Mouse (Mus musculus): ENCODE results near the gene Cfap221. TPM values are rescaled to one million over a fixed set of nuclear protein-coding genes. Genes with fewer than 3 reads are reported as not detected.
A peak's percentile ranks its signal among the peaks of the same experiment; 100 is the strongest.

Gene Cfap221
- polyA plus RNA-seq, 1 experiment = not detected

GRCm38 (mm10) chr1:120032804-120033468 lies 35.9 kb upstream of the Cfap221 start:
- H3K27ac ChIP-seq (ENCODE audit: control insufficient read depth, insufficient read depth, low read depth, low read length, poor library complexity) = no peak overlapping the region
- H3K4me3 ChIP-seq (replicated peaks; ENCODE audit: control insufficient read depth, low read depth, low read length) = no peak overlapping the region
- 34% methylated on average over 10 of the region's 10 CpGs for WGBS
- no peak for TF ChIP-seq POLR2A (IDR thresholded peaks at IDR 0.05; ENCODE audit: borderline replicate concordance, control insufficient read depth, low read depth, low read length)
- peak; percentile 90 for TF ChIP-seq CTCF (IDR thresholded peaks at IDR 0.05; ENCODE audit: control insufficient read depth, insufficient read depth, low read length)
- no peaks in the 10 kb centered on the region for H3K4me1 ChIP-seq (ENCODE audit: control insufficient read depth, insufficient read depth, low read length)

DNA sequence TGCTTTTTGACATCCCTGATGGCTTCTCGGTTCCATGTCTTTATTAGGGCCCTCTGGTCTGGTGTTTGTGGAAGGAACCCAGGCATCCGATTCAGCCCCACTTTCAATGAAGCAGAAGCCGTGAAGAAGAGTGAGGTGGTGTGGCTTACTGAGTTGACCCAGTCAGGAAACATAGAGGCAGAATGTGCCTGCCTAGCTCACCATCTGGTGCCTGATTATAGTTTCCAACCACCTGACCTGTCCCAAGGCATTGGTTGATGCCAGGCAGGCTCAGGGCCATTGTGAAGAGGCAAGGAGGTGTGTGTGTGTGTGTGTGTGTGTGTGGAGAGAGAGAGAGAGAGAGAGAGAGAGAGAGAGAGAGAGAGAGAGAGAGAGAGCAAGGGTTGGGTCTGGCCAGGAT lies 33.4 kb upstream of the Cfap221 start:
- H3K4me3 ChIP-seq (replicated peaks; ENCODE audit: control insufficient read depth, low read depth, low read length) = no peak overlapping the region
- no peak overlapping the region for H3K27ac ChIP-seq (ENCODE audit: control insufficient read depth, insufficient read depth, low read depth, low read length, poor library complexity)
- WGBS = 75% methylated on average over 3 of the region's 3 CpGs
- TF ChIP-seq POLR2A (IDR thresholded peaks at IDR 0.05; ENCODE audit: borderline replicate concordance, control insufficient read depth, low read depth, low read length) = no peak
- TF ChIP-seq CTCF (IDR thresholded peaks at IDR 0.05; ENCODE audit: control insufficient read depth, insufficient read depth, low read length) = no peak
- H3K4me1 ChIP-seq (ENCODE audit: control insufficient read depth, insufficient read depth, low read length) = no peaks in the 10 kb centered on the region

GRCm38 (mm10) chr1:120027693-120028092 lies 30.7 kb upstream of the Cfap221 start:
- 22% methylated on average over 4 of the region's 4 CpGs for WGBS
- TF ChIP-seq POLR2A (IDR thresholded peaks at IDR 0.05; ENCODE audit: borderline replicate concordance, control insufficient read depth, low read depth, low read length) (no peak), CTCF (IDR thresholded peaks at IDR 0.05; ENCODE audit: control insufficient read depth, insufficient read depth, low read length) (no peak)
- Histone ChIP-seq H3K4me3 (replicated peaks; ENCODE audit: control insufficient read depth, low read depth, low read length) (no peak overlapping the region), H3K4me1 (ENCODE audit: control insufficient read depth, insufficient read depth, low read length) (no peaks in the 10 kb centered on the region), H3K27ac (ENCODE audit: control insufficient read depth, insufficient read depth, low read depth, low read length, poor library complexity) (no peak overlapping the region)

GRCm38 (mm10) chr1:120025050-120025439 lies 28.0 kb upstream of the Cfap221 start:
- Histone ChIP-seq H3K4me1 (ENCODE audit: control insufficient read depth, insufficient read depth, low read length) (no peaks in the 10 kb centered on the region), H3K27ac (ENCODE audit: control insufficient read depth, insufficient read depth, low read depth, low read length, poor library complexity) (no peak overlapping the region), H3K4me3 (replicated peaks; ENCODE audit: control insufficient read depth, low read depth, low read length) (no peak overlapping the region)
- no peak for TF ChIP-seq POLR2A (IDR thresholded peaks at IDR 0.05; ENCODE audit: borderline replicate concordance, control insufficient read depth, low read depth, low read length)
- no peak for TF ChIP-seq CTCF (IDR thresholded peaks at IDR 0.05; ENCODE audit: control insufficient read depth, insufficient read depth, low read length)
- WGBS = 21% methylated on average over 2 of the region's 2 CpGs

GRCm38 (mm10) chr1:120024331-120025049 lies 27.5 kb upstream of the Cfap221 start:
- Histone ChIP-seq H3K27ac (ENCODE audit: control insufficient read depth, insufficient read depth, low read depth, low read length, poor library complexity) (no peak overlapping the region), H3K4me1 (ENCODE audit: control insufficient read depth, insufficient read depth, low read length) (no peaks in the 10 kb centered on the region), H3K4me3 (replicated peaks; ENCODE audit: control insufficient read depth, low read depth, low read length) (no peak overlapping the region)
- WGBS = 82% methylated on average over 10 of the region's 10 CpGs
- TF ChIP-seq POLR2A (IDR thresholded peaks at IDR 0.05; ENCODE audit: borderline replicate concordance, control insufficient read depth, low read depth, low read length) = no peak
- TF ChIP-seq CTCF (IDR thresholded peaks at IDR 0.05; ENCODE audit: control insufficient read depth, insufficient read depth, low read length) = no peak

DNA sequence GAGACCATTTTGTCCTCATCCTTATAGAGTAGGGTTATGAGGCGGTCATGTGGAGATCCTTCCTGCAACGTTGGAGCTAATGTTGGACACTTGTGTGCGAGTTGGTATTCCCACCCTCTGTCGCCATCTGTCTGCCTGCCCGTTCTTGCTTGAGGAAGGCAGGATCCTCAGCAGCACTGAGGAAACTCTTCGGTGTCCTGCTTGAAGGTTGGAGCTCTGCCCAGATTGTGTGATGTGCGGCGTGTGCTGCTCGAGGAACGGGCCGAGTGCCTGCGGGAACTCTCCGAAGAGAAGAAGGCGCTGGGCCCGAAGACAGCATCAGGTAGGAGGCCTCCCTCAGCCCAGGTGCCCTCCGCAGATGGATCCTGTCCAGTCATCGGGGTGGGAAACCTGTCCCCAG lies 24.9 kb upstream of the Cfap221 start:
- no peaks in the 10 kb centered on the region; the same call in 1 of the 2 replicates for H3K4me1 ChIP-seq (ENCODE audit: control insufficient read depth, insufficient read depth, low read length)
- H3K27ac ChIP-seq (ENCODE audit: control insufficient read depth, insufficient read depth, low read depth, low read length, poor library complexity) = no peak overlapping the region
- H3K4me3 ChIP-seq (replicated peaks; ENCODE audit: control insufficient read depth, low read depth, low read length) = no peak overlapping the region
- WGBS = 80% methylated on average over 17 of the region's 17 CpGs
- TF ChIP-seq POLR2A (IDR thresholded peaks at IDR 0.05; ENCODE audit: borderline replicate concordance, control insufficient read depth, low read depth, low read length) (no peak), CTCF (IDR thresholded peaks at IDR 0.05; ENCODE audit: control insufficient read depth, insufficient read depth, low read length) (no peak)

DNA sequence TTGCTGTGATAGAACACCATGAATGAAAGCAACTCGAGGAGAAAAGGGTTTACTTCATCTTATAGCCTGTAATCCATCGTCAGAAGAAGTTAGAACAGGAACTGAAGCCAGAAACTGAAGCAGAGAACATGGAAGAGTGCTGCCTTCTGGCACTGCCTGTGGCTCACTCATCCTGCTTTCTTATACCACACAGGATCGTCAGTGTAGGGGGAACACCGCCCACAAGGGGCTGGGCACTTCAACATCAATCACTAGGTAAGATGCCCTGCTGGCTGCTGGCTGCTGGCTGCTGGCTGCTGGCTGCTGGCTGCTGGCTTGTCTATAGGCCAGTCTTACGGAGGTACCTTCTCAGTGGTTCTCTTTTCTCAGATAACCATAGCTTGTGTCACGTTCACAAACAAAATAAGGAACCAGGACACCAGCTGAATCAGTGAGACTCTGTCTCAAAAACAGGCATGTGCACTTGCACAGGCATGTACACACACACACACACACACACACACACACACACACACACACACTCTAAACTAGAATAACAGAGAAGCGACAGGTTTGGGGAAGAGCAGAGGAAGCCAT lies 23.4 kb upstream of the Cfap221 start:
- no peaks in the 10 kb centered on the region; the same call in 1 of the 2 replicates for H3K4me1 ChIP-seq (ENCODE audit: control insufficient read depth, insufficient read depth, low read length)
- no peak for TF ChIP-seq POLR2A (IDR thresholded peaks at IDR 0.05; ENCODE audit: borderline replicate concordance, control insufficient read depth, low read depth, low read length)
- no peak for TF ChIP-seq CTCF (IDR thresholded peaks at IDR 0.05; ENCODE audit: control insufficient read depth, insufficient read depth, low read length)
- 31% methylated on average over 7 of the region's 7 CpGs for WGBS
- no peak overlapping the region for H3K27ac ChIP-seq (ENCODE audit: control insufficient read depth, insufficient read depth, low read depth, low read length, poor library complexity)
- no peak overlapping the region for H3K4me3 ChIP-seq (replicated peaks; ENCODE audit: control insufficient read depth, low read depth, low read length)

GRCm38 (mm10) chr1:120019428-120019827 lies 22.4 kb upstream of the Cfap221 start:
- Histone ChIP-seq H3K27ac (ENCODE audit: control insufficient read depth, insufficient read depth, low read depth, low read length, poor library complexity) (no peak overlapping the region), H3K4me1 (ENCODE audit: control insufficient read depth, insufficient read depth, low read length) (no peaks in the 10 kb centered on the region; the same call in 1 of the 2 replicates), H3K4me3 (replicated peaks; ENCODE audit: control insufficient read depth, low read depth, low read length) (no peak overlapping the region)
- TF ChIP-seq POLR2A (IDR thresholded peaks at IDR 0.05; ENCODE audit: borderline replicate concordance, control insufficient read depth, low read depth, low read length) (no peak), CTCF (IDR thresholded peaks at IDR 0.05; ENCODE audit: control insufficient read depth, insufficient read depth, low read length) (no peak)
- 52% methylated on average over 12 of the region's 12 CpGs for WGBS

All from bone marrow, adult 2 months (tissue).